11 mouse cellular contexts compared by ENCODE assay signal in the genomic region with DNA sequence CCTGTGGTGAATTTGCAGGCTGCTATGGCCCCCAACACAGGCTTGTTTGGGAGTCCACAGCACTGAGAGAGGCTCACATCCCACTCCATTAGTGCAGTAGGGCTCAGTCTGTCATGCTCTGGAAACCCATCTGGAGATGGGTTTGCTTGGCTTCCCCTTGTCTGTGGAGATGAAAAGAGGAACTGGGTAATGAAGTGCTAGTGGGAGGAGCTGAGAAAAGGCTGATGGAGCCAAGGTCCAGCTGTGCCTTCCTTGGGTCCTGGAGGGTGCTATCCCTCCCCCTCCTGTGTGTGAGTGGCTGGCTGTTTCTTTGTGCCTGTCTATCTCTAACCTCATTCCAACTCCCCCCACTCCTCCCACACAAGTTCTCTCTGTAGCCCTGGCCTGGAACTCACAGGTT. TPM values are rescaled to one million over a fixed set of nuclear protein-coding genes. Genes with fewer than 3 reads are reported as not detected.
DNase-seq lines count a peak whose midpoint lies in the region; ATAC-seq lines count a peak whose summit lies in the region.
"Had no signal": no experiment of that assay in that cellular context is flagged by ENCODE, and none has a peak within 500 bp of the region (broad histone marks: within the 10 kb centered on the region; RNA-seq: fewer than 3 reads in every experiment).

No protein-coding gene starts in this region.

- H3K9ac ChIP-seq in hindbrain, embryonic 11.5 days (ENCODE audit: low read depth, low read length) = no peak overlapping the region
- H3K9ac ChIP-seq: limb, embryonic 12.5 days had no signal

- intact Hi-C loops in left cerebral cortex, postnatal 36 days (cut with DNase I) = no loop called here

- H3K4me3 ChIP-seq in hindbrain, embryonic 10.5 days = no peak overlapping the region
- no peak overlapping the region for H3K4me3 ChIP-seq in hindbrain, embryonic 11.5 days (ENCODE audit: low read depth, low read length)
- H3K4me3 ChIP-seq: limb, embryonic 12.5 days had no signal

- no peak for DNase-seq in hindbrain, embryonic 10.5 days (ENCODE audit: low spot score)
- no peak for DNase-seq in hindbrain, embryonic 11.5 days (ENCODE audit: low spot score)
- DNase-seq in A20 (ENCODE audit: low read depth, low spot score) = peak; percentile 67
- DNase-seq in embryo, embryonic 9.5 days (ENCODE audit: extremely low spot score) = peak; percentile 20
- DNase-seq in lung, postnatal 4 days = peak; percentile 73 to 88
- no peak for DNase-seq in frontal cortex, adult 2 months (ENCODE audit: extremely low spot score in 1 of 2, low spot score in 1 of 2)
- no peak for DNase-seq in thymus, adult 18-20 months
- no peak for DNase-seq in left cerebral cortex, postnatal 36 days (ENCODE audit: low spot score in 2 of 2)

- H3K27ac ChIP-seq in hindbrain, embryonic 10.5 days = peak overlapping the region; percentile 51
- no peak overlapping the region for H3K27ac ChIP-seq in hindbrain, embryonic 11.5 days (ENCODE audit: low read depth, low read length)
- H3K27ac ChIP-seq: limb, embryonic 12.5 days had no signal

- H3K4me1 ChIP-seq in hindbrain, embryonic 10.5 days (replicated peaks) = peaks cover 36% of the 10 kb centered on the region
- H3K4me1 ChIP-seq in hindbrain, embryonic 11.5 days (replicated peaks; ENCODE audit: control insufficient read depth, insufficient read depth, low read length) = no peaks in the 10 kb centered on the region

- no peaks in the 10 kb centered on the region for H3K27me3 ChIP-seq in hindbrain, embryonic 10.5 days (ENCODE audit: insufficient read depth, poor library complexity, severe bottlenecking)
- H3K27me3 ChIP-seq in hindbrain, embryonic 11.5 days (ENCODE audit: control insufficient read depth, insufficient read depth, low read length) = no peaks in the 10 kb centered on the region
- H3K27me3 ChIP-seq: limb, embryonic 12.5 days had no signal

- H3K36me3 ChIP-seq in hindbrain, embryonic 10.5 days = no peaks in the 10 kb centered on the region
- no peaks in the 10 kb centered on the region for H3K36me3 ChIP-seq in hindbrain, embryonic 11.5 days (ENCODE audit: control insufficient read depth, insufficient read depth, low read length)
- H3K36me3 ChIP-seq: limb, embryonic 12.5 days had no signal

- no peak overlapping the region for H3K4me2 ChIP-seq in hindbrain, embryonic 11.5 days (replicated peaks; ENCODE audit: low read depth, low read length)
- H3K4me2 ChIP-seq: limb, embryonic 12.5 days had no signal

- H3K9me3 ChIP-seq in hindbrain, embryonic 10.5 days = no peaks in the 10 kb centered on the region
- H3K9me3 ChIP-seq in hindbrain, embryonic 11.5 days (ENCODE audit: control insufficient read depth, low read length) = no peaks in the 10 kb centered on the region
- H3K9me3 ChIP-seq: limb, embryonic 12.5 days had no signal

- ATAC-seq in hindbrain, embryonic 11.5 days (ENCODE audit: low FRiP score) = no peak

RNA-seq across cellular contexts. Expression of a gene that starts 40.8 kb away (rescaled TPM):
- polyA plus RNA-seq in hindbrain, embryonic 10.5 days (2016; fragmentation: Nextera tagmentation; extraction: Ambion mirVana) = not detected in 2 replicates
- polyA plus RNA-seq in hindbrain, embryonic 11.5 days (2014; fragmentation: Nextera tagmentation; extraction: Ambion mirVana) = 0.12 TPM in 1 of 2 replicates, not detected in the other
- not detected in 2 replicates for polyA plus RNA-seq in frontal cortex, adult 2 months (2012; rRNA removed)
- not detected for total RNA-seq in left cerebral cortex, postnatal 36 days (2021)
- total RNA-seq: heart, postnatal 10 days had no signal
- polyA plus RNA-seq: limb, embryonic 12.5 days; spleen, adult 2 months had no signal

Comparison
In these comparisons a context has a peak if more than half of its experiments do, and no peak if none do; other contexts are left out.
1. DNase-seq: peak in A20 (single experiment), embryo, embryonic 9.5 days (single experiment) and lung, postnatal 4 days (2 of 2); none in hindbrain, embryonic 10.5 days (single experiment), hindbrain, embryonic 11.5 days (single experiment), frontal cortex, adult 2 months (0 of 2), thymus, adult 18-20 months (0 of 2) and left cerebral cortex, postnatal 36 days (0 of 2).